Mouse (Mus musculus) adipose tissue, adult 10 weeks (tissue): ENCODE data around the gene Zfp354a. TPM values are rescaled to one million over a fixed set of nuclear protein-coding genes. Genes with fewer than 3 reads are reported as not detected.

Source experiments
- polyA plus RNA-seq: library from polyadenylated mRNA; stranded (reverse); fragments of 350-450 nt; fragmentation: Illumina TruSeq; extraction: RNeasy Lipid Tissue Mini Kit (QIAGEN cat#74804); gene quantifications from one replicate; pipeline ENCODE4 v1.2.3, GENCODE M21; 2014; ENCODE audit warnings: low read depth, low replicate concordance

Zfp354a gene
- 3.1 TPM for polyA plus RNA-seq

GRCm38 (mm10) chr11:51059151-51059571, at the start of gene Zfp354a:
Gene Zfp354a, plus strand, starts transcription at chr11:51059257.

DNA sequence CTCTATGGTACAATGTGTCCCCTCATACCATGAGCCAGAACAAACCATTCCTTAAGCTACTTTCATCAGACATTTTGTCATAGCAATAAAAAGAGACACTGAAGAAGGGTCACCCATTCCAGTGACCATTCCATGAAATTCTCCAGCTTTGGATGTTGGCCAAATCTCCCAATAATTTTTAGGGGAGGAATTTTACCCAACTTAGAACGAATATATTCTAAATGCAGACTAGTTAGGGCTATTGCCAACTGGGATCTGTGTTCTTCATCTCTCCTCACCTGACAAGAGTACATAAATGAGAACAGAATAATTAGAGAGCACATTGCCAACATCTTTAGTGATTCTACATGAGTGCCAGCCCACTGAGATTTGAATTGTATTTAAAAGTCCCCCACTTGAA, 45.1 kb upstream of the Zfp354a start, which contains the start of gene Olfr54:
Gene Olfr54, plus strand, starts transcription at position 301 of the 400 bp plus-strand sequence.

GRCm38 (mm10) chr11:51047809-51048208, 11.2 kb upstream of the Zfp354a start, which contains the start of gene Olfr1375:
Gene Olfr1375, plus strand, starts transcription at chr11:51048109.

Other genes starting within 250 kb of the Zfp354a start
- 3.2 TPM for gene Zfp354c, start 231.5 kb upstream of the Zfp354a start, polyA plus RNA-seq
- 0.88 TPM for gene Zfp879, start 217.7 kb upstream of the Zfp354a start, polyA plus RNA-seq
- gene Grm6, start 208.6 kb upstream of the Zfp354a start, polyA plus RNA-seq = not detected
- 1.6 TPM for gene Zfp454, start 171.6 kb upstream of the Zfp354a start, polyA plus RNA-seq
- 8.2 TPM for gene Zfp2, start 143.1 kb upstream of the Zfp354a start, polyA plus RNA-seq
- gene Zfp354b, start 127.6 kb upstream of the Zfp354a start, polyA plus RNA-seq = 2.2 TPM
- 1.5 TPM for gene 4933414I15Rik, start 115.5 kb upstream of the Zfp354a start, polyA plus RNA-seq
- gene Prop1, start 105.5 kb upstream of the Zfp354a start, polyA plus RNA-seq = not detected
- not detected for gene Olfr1378, start 92.7 kb upstream of the Zfp354a start, polyA plus RNA-seq
- gene Olfr1377, start 77.3 kb upstream of the Zfp354a start, polyA plus RNA-seq = not detected
- not detected for gene Olfr51, start 55.7 kb upstream of the Zfp354a start, polyA plus RNA-seq
- gene Olfr54, start 45.0 kb upstream of the Zfp354a start, polyA plus RNA-seq = not detected
- not detected for gene Olfr1375, start 11.1 kb upstream of the Zfp354a start, polyA plus RNA-seq
- not detected for gene Gm12569, start 161.2 kb downstream of the Zfp354a start, polyA plus RNA-seq
- gene Clk4, start 202.5 kb downstream of the Zfp354a start, polyA plus RNA-seq = 101 TPM
- gene BC049762, start 203.8 kb downstream of the Zfp354a start, polyA plus RNA-seq = 4.5 TPM
- gene Col23a1, start 230.7 kb downstream of the Zfp354a start, polyA plus RNA-seq = 9.0 TPM